Mouse (Mus musculus): ENCODE results near the gene Col9a2.

DNA sequence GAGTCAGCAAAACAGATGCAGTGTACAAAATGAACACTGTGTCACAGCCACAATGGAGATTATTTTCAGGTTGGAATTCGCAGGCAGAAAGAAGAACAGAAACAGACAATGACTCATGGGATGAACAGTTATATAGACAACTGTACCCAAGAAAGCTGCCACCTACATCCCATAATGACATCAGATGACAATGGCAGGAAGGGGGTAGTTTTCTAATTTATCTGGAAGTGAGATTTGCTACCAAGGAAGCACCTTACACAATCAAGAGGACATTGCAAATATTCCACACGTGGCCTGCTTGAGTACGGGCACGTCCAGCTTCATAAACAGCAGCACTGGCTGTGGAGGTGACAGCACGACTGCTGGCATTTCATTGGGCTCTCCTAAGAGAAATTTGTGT is 30.0 kb upstream of the Col9a2 start:
- TF ChIP-seq CTCF (IDR thresholded peaks at IDR 0.05; ENCODE audit: low read depth) (no peak), EP300 (IDR thresholded peaks at IDR 0.05; ENCODE audit: low read depth) (no peak)
